Mouse (Mus musculus): ENCODE results near the gene Snap47.

The Snap47 gene

GRCm38 (mm10) chr11:59423010-59423588, 27.9 kb downstream of the Snap47 start:
- no peak for DNase-seq (ENCODE audit: inconsistent age in 2 of 2, low spot score in 1 of 2)

- no peak for DNase-seq (ENCODE audit: inconsistent age in 2 of 2, low spot score in 1 of 2)
Observed at GRCm38 (mm10) chr11:59421967-59422366, 29.0 kb downstream of the Snap47 start.

DNA sequence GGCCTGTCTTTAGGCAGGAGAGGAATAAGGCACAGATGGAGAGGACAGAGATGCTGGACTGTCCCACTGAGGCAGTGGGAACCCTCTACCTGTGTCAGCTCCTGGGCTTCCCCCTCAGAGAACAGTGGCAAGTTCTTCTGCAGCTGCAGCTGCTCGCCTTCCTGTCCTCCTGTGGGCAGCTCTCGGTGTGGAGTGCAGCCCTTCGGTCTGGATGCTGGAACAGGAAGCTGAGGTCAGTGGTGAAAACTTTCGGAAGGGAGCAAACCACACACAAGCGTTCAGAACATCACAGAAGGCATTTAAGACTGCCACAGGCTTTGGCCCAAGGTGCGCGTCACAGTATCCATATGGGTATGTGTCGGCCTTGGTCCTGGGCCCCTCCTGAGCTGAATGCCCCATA, 29.6 kb downstream of the Snap47 start:
- DNase-seq (ENCODE audit: inconsistent age in 2 of 2, low spot score in 1 of 2) = no peak

DNA sequence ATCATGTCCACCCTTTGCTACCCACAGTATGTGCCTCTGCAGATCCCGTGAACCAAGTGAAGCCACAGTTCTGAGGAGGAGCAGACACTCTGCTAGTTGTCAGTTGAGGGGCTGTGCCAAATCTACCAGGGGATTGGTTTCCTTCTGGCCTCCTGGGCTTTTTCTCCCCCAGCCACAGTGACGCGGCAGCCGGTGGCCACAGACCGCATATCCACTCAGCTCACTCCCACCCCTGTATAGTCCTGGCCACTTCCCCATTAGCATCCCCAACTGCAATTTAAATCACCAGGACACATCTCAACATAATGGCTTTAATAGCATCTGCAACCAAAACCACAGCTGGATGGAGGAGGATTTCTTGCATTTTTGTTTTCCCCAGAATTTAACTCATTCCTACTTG, 32.3 kb downstream of the Snap47 start:
- DNase-seq (ENCODE audit: inconsistent age in 2 of 2, low spot score in 1 of 2) = no peak

GRCm38 (mm10) chr11:59412999-59413863, 37.8 kb downstream of the Snap47 start:
- DNase-seq (ENCODE audit: inconsistent age in 2 of 2, low spot score in 1 of 2) = peak in 1 of 2 experiments; percentile 66

- no peak for DNase-seq (ENCODE audit: inconsistent age in 2 of 2, low spot score in 1 of 2)
Observed at GRCm38 (mm10) chr11:59412058-59412457, 38.9 kb downstream of the Snap47 start.

GRCm38 (mm10) chr11:59410851-59411250, 40.1 kb downstream of the Snap47 start:
- peak; percentile 81 to 90 for DNase-seq (ENCODE audit: inconsistent age in 2 of 2, low spot score in 1 of 2)

DNA sequence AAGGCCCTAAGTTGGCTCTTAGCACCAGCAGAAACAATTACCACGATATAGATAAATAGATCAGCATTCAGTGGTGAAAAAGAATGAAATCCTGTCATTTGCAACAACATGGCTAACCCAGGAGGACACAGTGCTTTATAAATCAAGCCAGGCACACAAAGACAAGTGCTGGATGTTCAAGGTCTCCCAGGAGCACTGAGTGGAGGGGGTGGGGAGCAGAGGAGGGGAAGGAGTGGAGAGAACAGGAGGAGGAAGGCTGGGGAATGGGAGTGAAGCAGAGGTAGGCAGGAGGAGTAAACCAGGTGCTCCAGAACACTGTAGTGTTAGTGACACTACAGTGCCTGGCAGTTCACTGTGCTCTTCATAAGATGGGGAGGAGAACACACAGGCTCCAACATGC, 45.2 kb downstream of the Snap47 start:
- peak; percentile 67 to 81 for DNase-seq (ENCODE audit: inconsistent age in 2 of 2, low spot score in 1 of 2)

- DNase-seq (ENCODE audit: inconsistent age in 2 of 2, low spot score in 1 of 2) = no peak
Observed at GRCm38 (mm10) chr11:59400876-59401275, 50.1 kb downstream of the Snap47 start.

GRCm38 (mm10) chr11:59399830-59400229, 51.2 kb downstream of the Snap47 start:
- no peak for DNase-seq (ENCODE audit: inconsistent age in 2 of 2, low spot score in 1 of 2)

DNA sequence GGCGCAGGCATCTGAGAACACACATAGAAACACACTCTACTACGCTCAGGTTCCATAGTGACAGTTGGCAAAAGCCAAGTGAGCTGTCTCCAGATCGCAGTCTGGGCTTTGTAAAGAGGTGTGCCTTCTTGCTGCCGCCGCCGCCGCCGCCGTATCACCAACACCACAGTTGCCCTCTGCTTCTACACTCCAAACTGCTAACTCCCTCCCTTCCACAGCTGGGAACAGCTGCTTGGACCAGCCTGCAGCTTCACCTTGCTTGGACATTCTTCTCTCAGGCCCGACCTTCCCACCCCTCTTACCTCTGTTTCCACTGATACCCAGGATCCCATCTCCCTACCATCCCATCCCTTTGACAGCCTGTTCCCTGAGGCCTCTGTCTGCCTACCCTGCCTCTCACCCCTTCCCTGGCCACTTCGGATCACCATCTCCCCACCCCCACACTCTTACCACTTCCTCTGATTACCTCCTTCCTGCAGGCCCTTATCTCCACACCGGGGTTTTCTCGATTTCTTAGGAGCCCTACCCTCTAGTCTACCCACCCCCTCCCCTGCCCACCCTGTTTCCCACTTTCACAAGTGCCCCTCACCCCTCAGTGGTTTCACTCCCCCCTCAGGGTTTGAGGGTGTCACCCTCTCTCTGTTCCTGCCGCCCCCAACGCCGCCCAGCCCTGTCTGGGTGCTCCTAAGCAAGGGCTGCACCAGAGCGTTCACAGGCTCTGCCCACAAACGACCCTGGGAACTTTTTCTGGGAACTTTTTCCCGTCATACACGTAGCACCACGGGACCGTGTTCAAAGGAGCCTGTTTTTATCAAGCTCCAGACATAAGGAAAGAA, 53.2 kb downstream of the Snap47 start:
- no peak for DNase-seq (ENCODE audit: inconsistent age in 2 of 2, low spot score in 1 of 2)

GRCm38 (mm10) chr11:59394451-59394850, 56.5 kb downstream of the Snap47 start:
- DNase-seq (ENCODE audit: inconsistent age in 2 of 2, low spot score in 1 of 2) = no peak

GRCm38 (mm10) chr11:59393591-59393990, 57.4 kb downstream of the Snap47 start:
- DNase-seq (ENCODE audit: inconsistent age in 2 of 2, low spot score in 1 of 2) = peak; percentile 86 to 96

DNA sequence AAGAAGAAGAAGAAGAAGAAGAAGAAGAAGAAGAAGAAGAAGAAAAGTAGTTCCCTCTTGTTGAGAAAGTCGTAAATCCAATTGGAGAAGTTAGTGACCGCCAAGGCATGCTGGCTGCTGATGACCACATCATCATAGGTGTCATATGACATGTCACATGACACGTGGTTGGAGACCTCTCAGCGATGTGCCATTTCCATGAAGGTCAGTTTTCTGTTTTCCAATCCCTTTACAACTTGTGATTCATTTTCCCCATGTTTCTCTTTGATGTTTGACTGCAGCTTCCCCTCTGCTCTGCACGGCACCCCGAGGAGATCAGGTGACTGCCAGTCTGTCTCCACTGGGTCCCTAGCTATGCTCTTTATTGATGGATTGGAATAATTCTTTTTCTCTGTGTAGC, 58.7 kb downstream of the Snap47 start:
- DNase-seq (ENCODE audit: inconsistent age in 2 of 2, low spot score in 1 of 2) = peak in 1 of 2 experiments; percentile 68

- no peak for DNase-seq (ENCODE audit: inconsistent age in 2 of 2, low spot score in 1 of 2)
Observed at GRCm38 (mm10) chr11:59390470-59390869, 60.5 kb downstream of the Snap47 start.

GRCm38 (mm10) chr11:59389617-59390016, 61.4 kb downstream of the Snap47 start:
- DNase-seq (ENCODE audit: inconsistent age in 2 of 2, low spot score in 1 of 2) = no peak

DNA sequence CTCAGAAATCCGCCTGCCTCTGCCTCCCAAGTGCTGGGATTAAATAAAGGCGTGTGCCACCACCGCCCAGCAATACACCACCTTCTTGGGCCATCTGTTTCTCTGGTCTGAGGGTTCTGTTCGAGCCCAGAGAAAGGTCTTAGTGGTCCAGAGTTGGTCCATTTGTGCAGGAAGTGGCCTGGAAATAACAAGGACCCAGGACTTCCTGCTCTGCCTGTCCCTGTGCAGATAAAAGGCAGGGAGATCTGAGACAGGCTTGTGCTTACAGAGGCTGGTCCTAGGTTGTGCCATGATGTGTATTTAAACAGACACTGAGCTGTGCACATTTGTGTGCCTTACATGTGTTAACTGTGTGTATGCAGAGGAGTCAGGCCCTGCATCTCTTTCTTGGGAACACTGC, 62.2 kb downstream of the Snap47 start:
- DNase-seq (ENCODE audit: inconsistent age in 2 of 2, low spot score in 1 of 2) = no peak

GRCm38 (mm10) chr11:59387471-59387870, 63.5 kb downstream of the Snap47 start:
- no peak for DNase-seq (ENCODE audit: inconsistent age in 2 of 2, low spot score in 1 of 2)

DNA sequence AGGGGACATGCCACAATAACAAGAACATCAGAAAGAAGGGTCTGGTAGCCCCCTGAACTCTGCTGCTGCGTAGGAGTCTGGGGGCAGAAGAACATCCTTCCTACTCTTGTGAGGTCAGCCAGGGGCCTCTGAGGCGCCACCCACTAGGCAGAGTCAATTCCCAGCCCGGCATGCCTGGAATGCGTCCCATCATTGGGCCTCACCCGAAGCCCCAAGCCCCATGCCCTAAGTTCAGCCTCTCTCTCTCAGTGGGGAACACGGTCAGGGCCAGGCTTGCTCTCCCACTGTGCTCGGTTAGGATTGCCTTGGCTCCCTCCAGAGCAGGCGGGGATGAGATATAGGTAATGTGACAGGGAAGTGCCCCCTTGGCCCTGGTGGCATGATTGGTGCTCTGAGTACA, 65.9 kb downstream of the Snap47 start:
- DNase-seq (ENCODE audit: inconsistent age in 2 of 2, low spot score in 1 of 2) = no peak

- DNase-seq (ENCODE audit: inconsistent age in 2 of 2, low spot score in 1 of 2) = peak; percentile 35 to 77
Observed at GRCm38 (mm10) chr11:59384441-59384959, 66.5 kb downstream of the Snap47 start.

DNA sequence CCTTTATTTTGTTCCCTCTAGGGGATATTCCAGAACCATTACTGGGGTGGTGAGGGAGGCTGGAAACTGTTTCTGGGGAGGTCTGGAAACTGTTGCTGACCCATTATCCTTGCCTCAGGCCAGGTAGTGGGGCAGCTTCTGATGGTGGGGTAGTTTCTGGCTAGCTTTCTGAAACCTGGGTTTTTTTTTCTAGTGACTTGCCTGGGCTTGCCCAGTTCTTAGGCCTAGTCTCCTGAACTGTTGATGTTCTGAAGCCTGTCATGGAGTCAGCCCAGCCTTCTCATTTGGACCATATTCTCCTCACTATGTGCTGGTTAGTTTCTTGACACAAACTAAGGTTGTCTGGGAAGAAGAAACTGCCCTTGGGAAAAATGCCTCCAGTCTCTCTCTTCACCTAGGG, 71.4 kb downstream of the Snap47 start:
- no peak for DNase-seq (ENCODE audit: inconsistent age in 2 of 2, low spot score in 1 of 2)

All from adrenal gland, adult (tissue).